Mouse (Mus musculus) ES-E14 (cell line): ENCODE data around the gene Emc1.

Experiments
- CHD2 ChIP-seq: IDR thresholded peaks from 2 replicates; pipeline ENCODE4 v1.6.1; 2014; ENCODE audit warnings: mild to moderate bottlenecking, low read depth, low read length, inconsistent platforms
- HCFC1 ChIP-seq: IDR thresholded peaks from 2 replicates; pipeline ENCODE4 v1.6.1; 2012; ENCODE audit warnings: low read length, inconsistent platforms, borderline replicate concordance; ENCODE audit not compliant: insufficient read depth
- MAFK ChIP-seq: IDR thresholded peaks from 2 replicates; pipeline ENCODE4 v1.6.1; 2014; ENCODE audit warnings: mild to moderate bottlenecking, low read depth, low read length, inconsistent platforms; ENCODE audit not compliant: insufficient read depth
- ZC3H11A ChIP-seq: IDR thresholded peaks from 2 replicates; pipeline ENCODE4 v1.6.1; 2012; ENCODE audit warnings: low read depth, mild to moderate bottlenecking, inconsistent platforms, low read length, borderline replicate concordance
- ZNF384 ChIP-seq: IDR thresholded peaks from 2 replicates; pipeline ENCODE4 v1.6.1; 2012; ENCODE audit warnings: low read depth, low read length, inconsistent platforms

DNA sequence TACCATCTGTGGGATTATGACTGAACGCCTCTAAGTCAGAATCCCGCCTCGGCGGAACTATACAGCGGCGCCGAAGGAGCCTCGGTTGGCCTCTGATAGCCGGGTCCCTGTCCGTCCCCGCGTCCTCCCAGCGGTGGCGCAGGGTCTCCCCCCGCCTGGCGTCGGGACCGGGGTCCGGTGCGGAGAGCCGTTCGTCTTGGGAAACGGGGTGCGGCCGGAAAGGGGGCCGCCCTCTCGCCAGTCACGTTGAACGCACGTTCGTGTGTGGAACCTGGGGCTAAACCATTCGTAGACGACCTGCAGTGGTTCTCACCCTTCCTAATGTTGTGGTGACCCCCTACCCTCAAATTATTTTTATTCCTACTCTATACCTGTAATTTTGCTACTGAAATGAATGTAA is 14.2 kb upstream of the Emc1 start:
- TF ChIP-seq ZNF384, result no peak
- TF ChIP-seq MAFK, result no peak
- TF ChIP-seq HCFC1, result no peak
- no peak for TF ChIP-seq CHD2
- TF ChIP-seq ZC3H11A, result no peak
